28 mouse cellular contexts compared by ENCODE assay signal in genomic region chr13:69572594-69572993, GRCm38 (mm10).
"Had no signal": no experiment of that assay in that cellular context is flagged by ENCODE, and none has a peak within 500 bp of the region (broad histone marks: within the 10 kb centered on the region; RNA-seq: fewer than 3 reads in every experiment).

No protein-coding gene starts in this region.

- H3K27ac ChIP-seq: limb, embryonic 10.5 days; limb, embryonic 12.5 days; limb, embryonic 13.5 days; limb, embryonic 15.5 days; liver, embryonic 12.5 days; liver, embryonic 13.5 days; liver, embryonic 14.5 days; liver, embryonic 15.5 days; lung, embryonic 15.5 days; macrophage; midbrain, embryonic 10.5 days; midbrain, embryonic 12.5 days; midbrain, embryonic 13.5 days; midbrain, embryonic 15.5 days; neural tube, embryonic 12.5 days had no signal

- H3K4me1 ChIP-seq: limb, embryonic 10.5 days; limb, embryonic 12.5 days; limb, embryonic 13.5 days; limb, embryonic 15.5 days; liver, embryonic 12.5 days; liver, embryonic 13.5 days; liver, embryonic 15.5 days; lung, embryonic 15.5 days; megakaryocyte, embryonic 14.5 days; midbrain, embryonic 10.5 days; midbrain, embryonic 12.5 days; midbrain, embryonic 13.5 days; midbrain, embryonic 15.5 days; neural tube, embryonic 12.5 days had no signal

- H3K27me3 ChIP-seq: limb, embryonic 12.5 days; limb, embryonic 13.5 days; limb, embryonic 15.5 days; liver, embryonic 12.5 days; liver, embryonic 13.5 days; liver, embryonic 15.5 days; lung, embryonic 15.5 days; megakaryocyte, embryonic 14.5 days; midbrain, embryonic 12.5 days; midbrain, embryonic 13.5 days; midbrain, embryonic 15.5 days; neural tube, embryonic 12.5 days had no signal

- DNase-seq: left cerebral cortex, postnatal 4 days; liver; liver, embryonic 13.5 days; liver, postnatal 0 days; lung, adult 18-20 months; lung, adult 2 months; lung, embryonic 14.5 days; lung, postnatal 10 days; lung, postnatal 14 days; lung, postnatal 36 days; lung, postnatal 4 days; midbrain, embryonic 14.5 days had no signal

- H3K36me3 ChIP-seq: limb, embryonic 10.5 days; limb, embryonic 12.5 days; limb, embryonic 13.5 days; limb, embryonic 15.5 days; liver, embryonic 12.5 days; liver, embryonic 13.5 days; liver, embryonic 15.5 days; lung, embryonic 15.5 days; midbrain, embryonic 10.5 days; midbrain, embryonic 12.5 days; midbrain, embryonic 13.5 days; midbrain, embryonic 15.5 days; neural tube, embryonic 12.5 days had no signal

- H3K4me3 ChIP-seq: limb, embryonic 10.5 days; limb, embryonic 12.5 days; limb, embryonic 13.5 days; limb, embryonic 15.5 days; liver, embryonic 12.5 days; liver, embryonic 13.5 days; liver, embryonic 15.5 days; lung, embryonic 15.5 days; megakaryocyte, embryonic 14.5 days; midbrain, embryonic 10.5 days; midbrain, embryonic 12.5 days; midbrain, embryonic 13.5 days; midbrain, embryonic 15.5 days; myocyte; neural tube, embryonic 12.5 days had no signal
